Mouse (Mus musculus): ENCODE results near the gene Dnajc11.

- TF ChIP-seq CTCF (IDR thresholded peaks at IDR 0.05; ENCODE audit: low read depth) = no peak
- no peak for TF ChIP-seq EP300 (IDR thresholded peaks at IDR 0.05; ENCODE audit: low read depth)
These were observed 91.0 kb downstream of the Dnajc11 start for GRCm38 (mm10) chr4:152024525-152024924.

Measured in liver, postnatal 0 days (tissue).